Mouse (Mus musculus): ENCODE data around the gene Lyg2.
A peak's percentile ranks its signal among the peaks of the same experiment; 100 is the strongest.

Gene Lyg2

DNA sequence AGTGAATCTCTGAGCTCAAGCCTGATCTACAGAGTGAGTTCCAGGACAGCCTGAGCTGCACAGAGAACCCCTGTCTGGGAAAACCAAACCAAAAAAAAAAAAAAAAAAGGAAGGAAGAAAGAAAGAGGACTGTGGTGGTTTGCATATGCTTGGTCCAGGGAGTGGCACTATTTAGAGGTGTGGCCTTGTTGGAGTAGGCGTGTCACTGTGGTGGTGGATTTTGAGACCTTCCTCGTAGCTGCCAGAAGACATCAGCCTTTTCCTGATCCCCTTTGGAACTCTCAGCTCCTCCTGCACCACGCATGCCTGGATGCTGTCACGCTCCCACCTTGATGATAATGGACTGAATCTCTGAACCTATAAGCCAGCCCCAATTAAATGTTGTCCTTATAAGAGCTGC, 32.9 kb downstream of the Lyg2 start:
- DNase-seq (ENCODE audit: low read depth, low spot score) = peak; percentile 66

GRCm38 (mm10) chr1:37877736-37878460, 38.4 kb downstream of the Lyg2 start:
- DNase-seq (ENCODE audit: low read depth, low spot score) = no peak

DNA sequence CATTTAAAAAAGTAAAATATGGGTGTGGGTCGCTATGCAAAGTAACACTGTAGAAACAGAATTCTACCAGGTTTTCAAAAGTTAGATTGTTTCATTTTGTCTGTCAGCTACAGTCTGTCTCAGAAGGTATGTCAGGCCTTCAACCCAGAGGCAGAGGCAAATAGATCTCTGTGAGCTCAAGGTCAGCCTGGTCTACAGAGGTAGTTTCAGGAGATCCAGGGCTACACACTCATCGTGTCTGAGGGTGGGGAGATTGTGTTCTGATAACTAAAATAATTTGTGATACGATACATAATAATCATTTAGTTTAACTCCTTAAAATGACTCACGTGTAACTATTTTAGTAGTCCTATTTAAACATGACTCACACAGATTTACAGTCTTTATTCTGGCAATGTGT, 43.1 kb downstream of the Lyg2 start:
- DNase-seq (ENCODE audit: low read depth, low spot score) = no peak

- peak; percentile 95 for DNase-seq (ENCODE audit: low read depth, low spot score)
These were observed 43.9 kb downstream of the Lyg2 start for GRCm38 (mm10) chr1:37872131-37873067.

GRCm38 (mm10) chr1:37871704-37872103, 44.6 kb downstream of the Lyg2 start, which contains the start of gene Lipt1:
Gene Lipt1 (plus strand): TSS chr1:37871738.
- DNase-seq (ENCODE audit: low read depth, low spot score) = peak; percentile 65

- no peak for DNase-seq (ENCODE audit: low read depth, low spot score)
These were observed 46.9 kb downstream of the Lyg2 start for GRCm38 (mm10) chr1:37869362-37869761.

DNA sequence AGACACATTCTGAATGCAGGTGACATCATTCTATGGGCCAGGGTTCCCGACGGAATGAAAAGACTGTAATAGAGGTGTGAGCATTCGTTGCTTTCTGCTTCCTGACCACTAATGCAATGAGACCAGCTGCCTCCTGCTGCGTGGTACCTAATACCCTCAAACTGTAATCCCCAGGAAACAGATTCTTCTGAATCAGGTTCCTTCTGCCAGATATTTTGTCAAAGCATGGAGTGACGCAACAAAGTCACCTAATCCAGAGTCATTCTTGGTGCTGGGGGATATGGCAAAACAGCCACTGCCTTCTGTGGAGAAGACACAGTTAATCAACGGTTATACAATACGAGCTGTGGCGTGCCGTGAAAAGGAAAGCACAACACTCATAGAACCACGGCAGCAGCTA, 47.7 kb downstream of the Lyg2 start:
- no peak for DNase-seq (ENCODE audit: low read depth, low spot score)

GRCm38 (mm10) chr1:37867684-37868322, 48.5 kb downstream of the Lyg2 start:
- DNase-seq (ENCODE audit: low read depth, low spot score) = no peak

GRCm38 (mm10) chr1:37867056-37867455, 49.2 kb downstream of the Lyg2 start:
- peak; percentile 80 for DNase-seq (ENCODE audit: low read depth, low spot score)

GRCm38 (mm10) chr1:37866286-37866685, 50.0 kb downstream of the Lyg2 start, which contains the start of gene Tsga10:
Gene Tsga10 (minus strand): TSS chr1:37866429.
- no peak for DNase-seq (ENCODE audit: low read depth, low spot score)

DNA sequence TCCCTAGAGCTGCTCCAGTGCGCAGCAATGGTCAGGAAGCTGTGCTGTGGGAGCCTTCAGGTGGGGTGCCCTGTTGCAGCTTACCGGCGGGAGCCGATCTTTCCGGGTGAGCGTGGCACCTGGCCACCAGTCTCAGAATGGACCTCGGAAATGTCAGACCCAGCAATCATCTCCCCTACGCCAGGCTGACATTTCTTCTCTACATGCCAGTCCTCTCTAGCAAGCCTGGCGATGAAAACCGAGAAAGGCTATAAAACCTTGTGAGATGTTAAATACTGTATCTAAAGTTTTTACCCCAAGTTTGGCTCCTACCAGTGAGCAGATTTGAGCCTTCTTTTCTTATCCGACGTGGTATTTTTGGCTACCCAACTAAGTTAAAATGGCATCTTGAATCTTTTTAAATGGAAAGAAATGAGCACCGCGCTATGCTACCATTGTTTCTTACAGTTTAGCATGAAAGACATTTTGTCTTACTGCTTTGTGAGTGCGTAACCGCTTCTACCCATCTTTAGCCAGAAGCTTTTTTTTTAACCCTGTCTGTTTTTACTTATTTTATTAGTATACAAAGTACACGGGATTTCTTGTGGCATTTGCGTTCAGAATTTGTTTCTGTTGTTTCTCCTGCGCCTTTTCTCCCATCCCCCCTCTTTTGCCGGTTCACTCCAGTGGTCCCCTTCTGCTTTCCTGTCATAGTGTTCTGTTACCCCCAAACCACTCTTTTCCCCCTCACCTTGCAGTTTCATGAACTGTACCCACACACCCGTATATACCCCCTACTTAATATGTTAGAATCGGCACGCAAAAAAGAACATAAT, 50.7 kb downstream of the Lyg2 start:
- DNase-seq (ENCODE audit: low read depth, low spot score) = no peak

DNA sequence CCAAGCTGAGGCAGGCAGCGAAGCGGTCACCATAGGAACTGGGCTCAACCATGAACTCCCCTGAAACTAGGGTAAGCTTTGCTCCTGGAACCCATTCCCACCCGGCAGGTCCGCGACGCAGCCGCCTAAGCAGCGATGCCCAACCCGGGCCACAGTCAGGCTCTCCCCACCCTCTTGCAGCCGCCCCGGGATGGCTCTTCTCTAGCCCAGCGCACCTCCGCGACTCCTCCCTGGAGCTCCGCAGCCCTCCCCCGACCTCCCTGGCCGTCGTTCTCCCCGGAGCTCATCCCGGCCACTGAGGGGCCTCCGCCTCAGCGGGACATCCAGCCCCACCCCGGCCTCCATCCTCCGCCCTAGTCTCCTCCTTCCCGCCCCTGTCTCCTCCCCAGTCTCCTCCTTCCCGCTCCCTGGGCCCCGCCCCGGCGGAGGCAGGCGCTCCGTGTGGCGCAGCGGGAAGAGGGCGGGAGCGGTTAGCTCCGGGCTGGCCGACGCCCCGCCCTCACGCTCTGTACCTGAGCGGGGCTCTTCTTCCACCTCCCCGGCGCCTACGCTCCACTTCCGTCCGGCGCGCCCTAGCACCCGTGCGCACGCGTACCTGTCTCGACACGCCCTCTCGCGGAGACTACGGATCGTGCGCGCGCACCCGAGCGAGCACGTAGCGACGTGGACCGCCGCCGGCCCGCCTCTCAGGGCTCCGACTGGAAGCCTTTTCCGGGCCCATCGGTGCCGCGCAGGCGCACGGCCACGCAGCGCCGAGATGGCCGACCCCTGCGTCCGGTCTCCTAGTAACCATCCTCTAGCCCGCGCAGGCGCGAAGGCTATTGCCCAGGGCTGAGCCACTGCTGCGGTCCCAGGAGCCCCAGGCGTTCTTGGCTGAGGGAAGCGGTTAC, 51.5 kb downstream of the Lyg2 start:
- peak; percentile 98 for DNase-seq (ENCODE audit: low read depth, low spot score)
